Mouse (Mus musculus) heart, postnatal 0 days (tissue): Measurements from ENCODE around the gene Ptp4a2.

Experiments
- CTCF ChIP-seq: IDR thresholded peaks from 2 replicates; pipeline ENCODE4 v1.5.1; 2016; ENCODE audit warnings: antibody characterized with exemption, control low read depth, low read depth
- EP300 ChIP-seq: IDR thresholded peaks from 2 replicates; pipeline ENCODE4 v1.6.1; 2016; ENCODE audit warnings: antibody characterized with exemption, low read depth

GRCm38 (mm10) chr4:129880615-129881014, 69.6 kb downstream of the Ptp4a2 start:
- TF ChIP-seq CTCF: no peak
- no peak for TF ChIP-seq EP300
